21 mouse cellular contexts compared by ENCODE assay signal in genomic region chr16:27386850-27387407, GRCm38 (mm10). TPM values are rescaled to one million over a fixed set of nuclear protein-coding genes. Genes with fewer than 3 reads are reported as not detected.
"Had no signal": no experiment of that assay in that cellular context is flagged by ENCODE, and none has a peak within 500 bp of the region (broad histone marks: within the 10 kb centered on the region; RNA-seq: fewer than 3 reads in every experiment).

No protein-coding gene starts in this region.

- H3K36me3 ChIP-seq: limb, embryonic 10.5 days; limb, embryonic 13.5 days; liver, embryonic 13.5 days; neural tube, embryonic 12.5 days; neural tube, embryonic 15.5 days; stomach, embryonic 15.5 days had no signal

- H3K9ac ChIP-seq: limb, embryonic 13.5 days; liver, embryonic 13.5 days; lung, embryonic 14.5 days; neural tube, embryonic 12.5 days; stomach, embryonic 15.5 days had no signal

- H3K4me2 ChIP-seq: limb, embryonic 13.5 days; midbrain, embryonic 11.5 days; neural tube, embryonic 12.5 days had no signal

- H3K9me3 ChIP-seq: limb, embryonic 10.5 days; limb, embryonic 13.5 days; liver, embryonic 13.5 days; neural tube, embryonic 12.5 days; neural tube, embryonic 15.5 days; stomach, embryonic 15.5 days had no signal

- DNase-seq: layer of hippocampus, adult 9-11 months; liver; midbrain, embryonic 14.5 days; thymus, postnatal 25 days had no signal

- H3K27me3 ChIP-seq: limb, embryonic 13.5 days; liver, embryonic 13.5 days; neural tube, embryonic 12.5 days; neural tube, embryonic 15.5 days; stomach, embryonic 15.5 days had no signal

- H3K27ac ChIP-seq: limb, embryonic 10.5 days; limb, embryonic 13.5 days; neural tube, embryonic 12.5 days had no signal

- ATAC-seq: lung, postnatal 0 days had no signal

- H3K4me3 ChIP-seq: layer of hippocampus, adult 2 months; limb, embryonic 10.5 days; limb, embryonic 13.5 days; liver, embryonic 13.5 days; neural tube, embryonic 12.5 days; neural tube, embryonic 15.5 days; stomach, embryonic 15.5 days had no signal

RNA-seq across cellular contexts. Expression of gene Uts2b, which starts 16.9 kb away (rescaled TPM):
- polyA plus RNA-seq: kidney, embryonic 14.5 days; kidney, postnatal 0 days; large intestine, adult 2 months; liver, embryonic 13.5 days; liver, embryonic 16.5 days; lung, embryonic 14.5 days; midbrain, embryonic 11.5 days; midbrain, postnatal 0 days; small intestine, adult 2 months; thymus, postnatal 0 days had no signal
